Mouse (Mus musculus): ENCODE measurements around the gene Arhgap21.

- TF ChIP-seq TAL1 (IDR thresholded peaks at IDR 0.05; ENCODE audit: low read length): no peak
- no peak for TF ChIP-seq GATA1 (IDR thresholded peaks at IDR 0.05; ENCODE audit: low read length)
Measured at GRCm38 (mm10) chr2:20978726-20979125, 10.0 kb upstream of the Arhgap21 start.

All from erythroblast, embryonic 14.5 days (primary cell).